Mouse (Mus musculus): ENCODE results near the gene Rfpl4.
"Not testable (repeated sequence)": the region's sequence is repeated elsewhere in the genome, so short reads cannot be mapped to it uniquely, and the experiment has no call there.

The Rfpl4 gene

DNA sequence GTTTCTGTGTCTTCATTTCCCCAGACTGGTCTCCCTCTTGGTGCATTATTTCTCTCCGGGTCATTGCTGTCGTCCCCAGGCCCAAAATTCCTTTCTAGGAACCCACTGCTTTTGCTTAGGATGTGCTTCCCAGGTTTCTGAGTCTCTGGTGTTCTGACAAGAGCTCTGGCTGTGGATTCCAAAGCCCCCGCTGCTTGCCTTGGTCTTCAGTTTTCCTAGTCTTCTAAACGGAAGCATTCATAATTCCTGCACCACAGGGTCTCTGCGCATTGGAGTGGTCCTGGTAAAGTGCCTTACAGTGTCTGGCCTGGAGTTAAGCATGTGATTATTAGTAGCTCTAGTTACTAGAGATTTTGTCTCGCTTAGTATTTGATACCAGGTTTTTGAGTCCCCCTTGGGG lies 35.9 kb downstream of the Rfpl4 start:
- DNase-seq (ENCODE audit: low read depth) = no peak

DNA sequence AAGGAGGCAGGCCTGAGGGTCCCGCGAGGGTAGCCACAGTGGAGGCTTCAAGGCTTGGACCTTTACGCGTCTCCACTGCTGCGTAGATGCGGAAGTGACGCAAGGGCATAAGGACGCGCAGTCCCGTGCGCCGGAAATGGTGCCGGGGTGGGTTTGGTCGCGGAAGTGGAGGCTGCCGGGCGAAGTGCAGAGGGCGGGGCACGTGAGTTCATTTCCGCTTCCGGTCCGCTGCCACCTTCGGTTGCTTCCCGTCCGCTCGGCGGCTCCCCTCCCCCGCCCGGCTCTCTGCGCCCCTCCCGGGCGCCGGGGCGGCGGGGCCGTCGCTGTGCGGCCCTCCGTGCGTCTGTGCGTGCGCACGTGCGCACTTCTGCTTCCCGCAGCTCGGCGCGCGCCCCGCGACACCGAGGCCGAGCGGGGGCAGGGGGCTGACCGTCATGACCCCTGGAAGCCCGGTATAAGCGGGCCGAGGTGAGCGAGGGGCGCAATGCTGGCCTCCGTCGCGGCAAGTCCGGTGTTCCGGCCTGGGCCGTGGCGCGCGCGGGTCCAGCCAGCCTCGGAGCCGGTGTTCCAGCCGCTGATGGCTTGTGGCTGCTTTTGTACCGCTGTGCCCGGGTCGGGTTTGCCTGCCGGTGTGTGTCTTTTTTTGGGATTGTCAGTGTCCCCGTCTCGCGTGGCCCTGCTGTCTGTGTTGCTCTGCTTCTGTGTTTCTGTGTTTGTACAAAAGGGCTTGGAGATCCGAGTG lies 36.6 kb downstream of the Rfpl4 start, which contains the start of gene Epn1:
Epn1 (plus strand) TSS at position 226 of the 742 bp plus-strand sequence.
- peak; percentile 91 for DNase-seq (ENCODE audit: low read depth)

DNA sequence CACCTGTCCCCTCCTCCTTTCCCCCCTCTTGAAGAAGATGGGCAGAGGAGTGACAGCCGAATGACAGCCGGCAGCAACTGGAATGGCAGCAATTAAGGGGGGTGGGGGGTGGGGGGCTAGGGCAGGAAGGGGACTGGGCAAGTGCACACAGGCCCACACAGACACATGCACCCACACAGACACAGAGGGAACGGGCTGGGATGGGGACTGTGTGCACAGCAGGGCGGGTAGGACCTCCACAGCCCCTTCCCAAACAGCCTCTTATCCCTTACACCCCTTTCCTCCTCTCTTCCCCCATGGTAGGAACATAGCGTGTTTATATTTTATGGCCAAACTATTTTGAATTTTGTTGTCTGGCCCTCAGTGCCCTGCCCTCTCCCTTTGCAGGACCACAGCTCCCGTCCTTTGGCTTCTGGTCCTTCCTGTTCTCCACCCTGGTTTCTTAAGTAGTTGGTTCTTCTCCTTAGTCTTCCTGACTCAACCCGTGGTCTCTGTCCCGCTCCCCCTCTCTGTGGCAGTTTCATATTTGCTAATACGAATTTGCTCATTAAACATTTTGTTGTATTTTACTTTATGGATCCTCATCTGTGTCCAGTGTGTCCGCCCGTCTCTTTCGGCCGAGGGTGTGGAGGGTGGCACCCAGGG lies 37.3 kb downstream of the Rfpl4 start:
- DNase-seq (ENCODE audit: low read depth) = not testable (repeated sequence)

DNA sequence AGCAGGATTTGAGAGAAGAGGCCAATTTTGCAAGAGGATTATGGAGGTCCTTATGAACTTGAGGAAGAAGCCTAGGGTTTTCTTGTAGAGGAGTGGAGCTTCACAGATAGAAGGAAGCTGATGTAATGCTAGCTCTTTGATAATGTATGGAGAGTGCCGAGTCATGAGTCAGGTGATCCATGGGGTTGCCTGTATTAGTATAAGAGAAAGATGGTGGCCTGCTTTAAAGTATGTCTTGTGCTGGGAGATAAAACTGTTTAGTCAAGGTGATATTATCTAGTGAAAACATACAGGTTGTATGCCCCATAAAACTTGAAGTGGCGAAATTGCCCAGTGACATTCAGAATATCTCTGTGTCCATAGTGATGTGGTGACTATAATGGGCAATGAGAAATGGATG lies 39.8 kb downstream of the Rfpl4 start:
- peak; percentile 56 for DNase-seq (ENCODE audit: low read depth)

DNA sequence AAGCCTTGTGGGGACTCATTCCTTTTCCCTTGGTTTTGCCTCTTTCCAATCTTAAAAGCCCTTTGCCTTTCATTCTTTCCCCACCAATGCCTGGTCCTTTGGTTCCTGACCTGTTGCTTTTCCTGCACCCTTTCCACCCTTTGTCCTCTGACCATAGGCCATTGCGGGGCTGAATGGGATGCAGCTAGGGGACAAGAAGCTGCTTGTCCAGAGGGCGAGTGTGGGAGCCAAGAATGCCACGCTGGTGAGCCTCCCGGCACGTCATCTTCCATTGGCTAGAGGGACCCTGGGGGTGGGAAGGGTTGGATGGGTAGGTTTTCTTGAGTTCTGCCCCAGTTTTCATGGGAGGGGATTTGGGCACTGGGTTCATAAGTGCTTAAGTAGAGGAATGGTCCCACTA lies 41.8 kb downstream of the Rfpl4 start:
- no peak for DNase-seq (ENCODE audit: low read depth)

DNA sequence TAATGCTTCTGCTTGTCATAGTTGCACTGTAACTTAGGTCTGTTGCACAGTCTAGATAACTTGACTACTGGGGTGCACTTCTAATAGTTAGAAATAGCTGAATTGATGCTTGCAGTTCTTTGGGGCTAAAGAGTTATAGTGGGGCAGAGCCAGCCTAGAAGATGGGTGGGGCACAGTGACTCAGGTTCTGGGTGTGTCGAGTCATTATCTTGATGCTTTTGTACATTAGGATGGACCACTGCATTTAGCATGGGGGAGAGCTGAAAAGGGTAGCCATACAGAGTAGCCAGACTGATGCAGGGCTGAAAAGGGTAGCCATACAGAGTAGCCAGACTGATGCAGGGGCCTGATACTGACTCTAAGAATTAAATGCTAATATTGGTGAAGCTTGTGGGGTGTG lies 43.2 kb downstream of the Rfpl4 start:
- peak; percentile 59 for DNase-seq (ENCODE audit: low read depth)

DNA sequence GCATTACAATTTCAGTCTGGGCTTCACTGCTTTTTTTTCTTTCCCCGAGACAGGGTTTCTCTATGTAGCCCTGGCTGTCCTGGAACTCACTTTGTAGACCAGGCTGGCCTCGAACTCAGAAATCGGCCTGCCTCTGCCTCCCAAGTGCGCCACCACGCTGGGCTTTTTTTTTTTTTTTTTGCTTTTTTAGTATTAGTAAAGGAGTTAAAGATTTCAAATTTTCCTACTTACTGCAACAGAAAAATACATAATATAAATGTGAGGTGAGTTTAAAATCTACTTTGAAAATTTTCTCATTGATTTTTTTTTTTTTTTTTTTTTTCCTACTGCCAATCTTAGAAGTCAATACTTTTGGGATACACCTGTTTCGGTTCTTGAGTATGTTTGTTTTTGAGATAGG lies 51.9 kb downstream of the Rfpl4 start:
- DNase-seq (ENCODE audit: low read depth) = no peak

DNA sequence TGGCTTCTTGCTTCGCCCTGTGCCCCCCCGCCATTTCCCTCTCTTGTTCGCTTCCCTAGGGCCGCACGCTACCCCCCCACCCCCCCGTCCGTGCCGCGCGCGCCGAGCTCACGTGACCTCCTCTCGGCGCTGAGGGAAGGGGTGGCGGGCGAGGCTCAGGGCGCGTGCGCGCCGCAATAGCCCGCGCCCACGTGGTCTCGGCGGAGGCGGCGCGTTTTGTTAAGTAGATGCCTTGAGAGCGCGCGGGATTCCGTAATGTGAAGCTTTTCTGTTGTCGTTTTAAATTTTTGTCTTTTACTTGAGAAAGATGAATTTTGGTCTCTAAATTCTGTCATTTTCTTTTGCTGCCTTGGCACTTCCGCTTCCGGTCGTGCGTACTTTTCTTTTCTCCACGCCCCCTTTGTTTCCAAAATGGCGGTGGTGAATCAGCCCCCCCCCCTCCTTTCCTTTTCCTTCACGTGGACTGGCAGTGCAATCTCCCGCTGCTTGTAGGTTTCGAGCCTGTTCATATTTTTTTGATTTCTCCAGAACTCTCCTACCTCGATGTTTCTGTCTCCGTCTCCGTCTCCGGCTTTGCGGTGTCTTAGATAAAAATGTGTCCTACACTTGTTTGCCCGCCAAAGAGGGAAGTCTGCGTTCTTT lies 54.3 kb downstream of the Rfpl4 start:
- DNase-seq (ENCODE audit: low read depth) = peak; percentile 72

DNA sequence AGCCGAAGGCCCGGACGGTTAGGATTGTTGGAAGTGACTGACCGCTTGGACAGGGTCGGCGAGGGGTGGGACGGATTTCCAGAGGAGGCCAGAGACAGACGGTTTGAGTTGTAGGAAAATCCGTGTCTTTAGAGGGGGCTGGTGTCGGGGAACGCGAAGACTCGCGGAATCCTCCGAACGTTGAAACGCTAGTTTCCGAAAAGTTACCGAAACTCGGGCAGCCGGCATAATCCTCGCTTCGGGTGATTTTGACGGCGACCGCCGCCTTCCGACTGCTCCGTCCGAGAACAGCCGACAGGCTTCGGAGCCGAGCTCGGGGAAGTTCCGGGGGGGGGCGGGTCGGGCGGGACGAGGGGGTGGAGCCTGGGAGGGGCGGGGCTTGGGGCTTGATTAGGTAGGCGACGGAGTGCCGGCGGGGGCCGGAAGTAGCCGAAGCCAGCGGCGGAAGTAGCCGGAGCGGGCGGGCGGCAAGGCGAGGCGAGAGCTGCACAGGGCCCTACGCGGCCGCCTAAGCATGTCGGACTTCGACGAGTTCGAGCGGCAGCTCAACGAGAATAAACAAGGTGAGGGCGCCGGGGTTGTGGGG lies 54.9 kb downstream of the Rfpl4 start, which contains the start of gene U2af2:
U2af2 (plus strand) TSS at position 370 of the 586 bp plus-strand sequence.
- peak; percentile 67 for DNase-seq (ENCODE audit: low read depth)

DNA sequence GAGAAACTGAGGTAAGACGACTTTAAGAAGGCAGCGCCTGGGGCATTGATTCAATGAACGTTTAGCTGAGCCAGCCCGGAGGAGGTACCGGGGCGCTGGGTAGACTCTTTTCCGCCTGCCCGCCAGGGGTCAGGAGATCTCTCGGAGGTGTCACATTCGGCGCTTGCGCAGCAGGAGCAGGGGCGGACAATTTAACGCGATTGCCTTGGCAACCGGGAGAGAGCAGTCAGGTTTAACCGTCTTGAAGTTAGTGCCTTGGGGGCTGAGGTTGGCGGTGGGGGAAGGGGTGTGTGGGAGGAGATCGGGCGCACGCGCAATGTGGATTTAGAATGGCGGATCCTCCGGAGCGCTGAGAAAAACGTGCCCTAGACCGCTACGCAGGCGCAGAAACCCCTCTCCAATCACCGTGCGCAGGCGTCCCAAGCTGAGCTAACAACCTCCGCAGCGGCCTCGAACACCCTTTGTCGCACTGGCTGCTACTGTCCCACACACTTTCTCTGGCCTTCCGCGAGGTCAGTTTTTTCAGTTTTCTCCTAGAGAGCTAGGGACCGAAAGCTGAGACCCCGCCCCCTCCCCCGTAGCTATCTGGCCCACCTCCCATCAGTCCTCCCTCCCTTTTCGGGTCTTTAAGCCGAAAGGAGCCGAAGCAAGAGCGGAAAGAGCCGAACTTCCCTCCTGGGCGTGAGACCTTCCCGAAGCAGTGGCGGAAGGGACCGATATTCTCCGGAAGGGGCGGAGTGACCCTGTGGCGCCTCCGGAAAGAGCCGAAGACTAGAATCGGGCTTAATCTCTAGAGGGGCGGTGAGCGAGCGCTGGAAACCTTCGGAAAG lies 55.6 kb downstream of the Rfpl4 start:
- DNase-seq (ENCODE audit: low read depth) = peak; percentile 98

DNA sequence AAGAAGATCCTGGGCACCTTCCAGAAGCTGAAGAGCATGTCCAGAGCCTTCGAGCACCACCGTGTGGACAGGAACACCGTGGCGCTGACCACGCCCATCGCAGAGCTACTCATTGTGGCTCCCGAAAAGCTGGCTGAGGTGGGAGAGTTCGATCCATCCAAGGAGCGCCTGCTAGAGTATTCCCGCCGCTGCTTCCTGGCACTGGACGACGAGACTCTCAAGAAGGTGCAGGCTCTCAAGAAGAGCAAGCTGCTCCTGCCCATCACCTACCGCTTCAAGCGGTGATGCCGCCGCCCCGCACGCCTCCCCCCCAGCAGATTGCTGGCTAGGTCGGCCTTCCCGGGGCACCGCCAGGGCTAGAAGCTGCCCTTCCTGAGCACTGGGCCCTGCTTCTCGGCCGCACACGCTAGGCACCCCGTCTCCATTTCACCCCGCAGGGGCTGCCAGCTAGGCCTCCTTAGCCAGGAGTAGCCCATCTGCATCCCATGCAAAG lies 56.5 kb downstream of the Rfpl4 start:
- DNase-seq (ENCODE audit: low read depth) = peak; percentile 67

Measured in c-Kit-positive CD71-positive TER-119-negative erythroid progenitor cells, embryonic 14.5 days (primary cell).